Mouse (Mus musculus) thymus, postnatal 14 days (tissue): ENCODE measurements around the gene Nrg3.
"Not testable (repeated sequence)": the region's sequence is repeated elsewhere in the genome, so short reads cannot be mapped to it uniquely, and the experiment has no call there.

ENCODE experiments used
- DNase-seq: peaks from one replicate; pipeline ENCODE4 v3.0.0; 2021

Gene Nrg3

DNA sequence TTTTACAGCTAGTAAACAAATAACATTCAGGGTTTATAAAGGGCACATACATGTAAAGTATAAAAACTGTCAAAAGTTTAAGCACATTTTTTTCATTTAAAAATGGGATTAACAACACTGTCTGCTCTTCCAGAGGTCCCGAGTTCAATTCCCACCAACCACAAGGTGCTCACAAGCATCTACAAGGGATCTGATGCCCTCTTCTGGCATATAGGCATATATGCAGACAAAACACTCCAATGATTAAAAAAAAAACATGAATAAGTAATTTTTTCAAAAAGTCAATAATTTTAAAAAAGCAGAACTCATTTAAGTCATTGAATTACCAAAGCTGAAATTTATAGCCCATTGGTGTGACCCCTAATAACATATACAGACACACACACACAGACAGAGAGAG lies 878.6 kb downstream of the Nrg3 start:
- no peak for DNase-seq

DNA sequence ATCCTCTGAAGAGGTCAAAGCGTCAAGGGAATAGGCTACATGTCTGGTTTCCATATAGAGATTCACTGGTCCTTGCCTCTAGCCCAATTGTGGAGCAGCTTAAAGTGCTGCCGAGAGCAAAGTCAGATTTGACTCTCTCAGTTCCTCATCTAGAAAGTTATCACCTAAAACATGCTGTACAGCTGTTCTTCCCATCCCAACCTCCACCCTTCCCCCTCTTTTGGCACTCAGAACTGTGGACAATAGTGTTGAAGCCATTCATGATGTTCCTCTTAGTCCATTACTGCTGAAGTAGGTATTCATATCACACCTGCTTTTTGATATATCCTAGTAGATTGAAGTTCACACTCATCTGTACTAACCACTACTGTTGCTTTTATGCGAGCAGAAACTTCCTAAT lies 896.1 kb downstream of the Nrg3 start:
- no peak for DNase-seq

DNA sequence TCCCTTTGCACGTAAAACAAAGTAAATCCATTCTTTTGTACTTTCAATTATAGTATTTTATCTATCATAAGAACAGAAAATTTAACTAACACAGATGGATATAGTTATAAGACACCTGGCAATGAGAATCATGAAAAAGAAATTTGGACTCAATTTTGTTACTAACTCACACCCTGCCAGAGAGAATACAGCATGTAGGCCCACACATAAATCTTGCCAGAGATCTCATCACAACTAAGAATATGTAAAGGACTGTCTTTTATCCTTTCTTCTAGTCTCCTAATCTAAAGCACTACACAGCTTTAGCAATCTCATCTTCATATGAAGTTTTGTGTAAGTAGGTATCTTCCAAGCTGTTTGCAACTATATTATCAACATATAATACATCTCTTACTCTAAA lies 904.7 kb downstream of the Nrg3 start:
- no peak for DNase-seq

DNA sequence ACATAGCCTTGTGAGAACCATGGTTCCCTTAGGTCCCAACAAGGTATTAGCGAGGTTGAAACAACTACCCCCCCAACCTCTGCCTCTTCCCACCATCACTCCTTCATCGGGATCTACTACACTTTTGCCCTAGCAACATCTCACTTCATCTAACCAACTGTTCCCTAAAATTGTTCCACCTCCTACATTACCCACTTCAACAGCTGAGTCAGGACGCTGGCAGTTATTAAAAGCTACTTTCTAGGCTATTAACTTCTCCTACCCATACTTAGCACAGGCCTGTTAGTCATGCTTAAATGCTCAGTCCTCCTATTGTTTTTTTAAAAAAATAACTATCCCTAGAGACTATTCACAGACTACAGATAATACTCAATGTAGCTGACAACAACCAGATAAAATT lies 906.7 kb downstream of the Nrg3 start:
- no peak for DNase-seq

DNA sequence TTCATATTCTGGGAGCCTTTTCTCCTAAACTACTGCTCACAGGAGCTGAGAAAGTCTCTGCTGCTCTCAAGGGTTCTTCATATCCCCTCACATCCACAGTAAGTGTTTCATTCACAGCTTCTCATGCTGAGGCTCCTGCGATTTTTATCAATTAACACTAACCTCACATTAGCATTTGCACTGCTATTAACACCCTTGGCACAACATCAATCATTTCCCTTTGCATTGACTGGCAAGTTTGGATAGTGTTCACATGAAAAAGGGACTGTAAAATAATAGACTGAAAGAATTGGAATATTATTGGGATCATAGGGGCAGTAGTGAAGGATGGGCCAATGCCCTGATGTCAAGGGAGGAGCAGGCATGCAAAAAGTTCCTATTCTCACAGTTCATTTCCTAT lies 918.3 kb downstream of the Nrg3 start:
- DNase-seq, result no peak

DNA sequence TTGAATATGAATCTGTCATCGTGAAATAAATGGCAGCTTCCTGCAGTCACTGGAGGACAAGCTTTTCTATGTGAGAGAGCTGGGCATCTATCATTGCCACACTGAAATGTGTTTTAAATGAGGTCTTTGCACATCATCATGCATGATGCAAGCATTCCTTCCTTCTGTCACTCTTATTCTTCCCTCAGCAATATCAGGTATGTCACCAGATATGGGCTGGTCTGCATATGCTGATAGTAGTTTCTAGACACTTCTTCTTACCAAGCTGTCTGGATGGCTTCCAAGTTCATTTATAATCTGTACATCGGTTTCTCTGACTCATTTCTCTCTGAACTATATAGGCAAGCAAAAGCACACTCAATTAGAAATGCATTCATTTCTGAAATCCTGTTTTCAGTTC lies 925.6 kb downstream of the Nrg3 start:
- no peak for DNase-seq

DNA sequence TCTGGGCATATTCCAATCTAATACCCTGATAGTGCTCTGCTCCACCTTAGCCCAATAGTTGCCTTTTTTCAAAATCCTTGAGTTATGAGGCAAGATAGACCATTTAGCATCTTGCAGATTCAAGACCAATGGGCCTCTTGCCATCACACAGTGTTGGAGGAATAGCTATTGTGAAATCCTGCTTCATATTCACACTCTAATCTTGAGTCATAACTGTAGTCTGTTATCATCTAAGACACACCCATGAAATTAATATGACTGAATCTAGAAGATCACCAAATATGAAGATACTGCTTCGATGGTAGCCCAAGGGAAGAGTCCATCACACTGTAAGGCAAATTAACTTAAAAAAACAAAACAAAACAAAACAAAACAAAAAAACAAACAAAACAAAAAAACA lies 937.7 kb downstream of the Nrg3 start:
- no peak for DNase-seq

DNA sequence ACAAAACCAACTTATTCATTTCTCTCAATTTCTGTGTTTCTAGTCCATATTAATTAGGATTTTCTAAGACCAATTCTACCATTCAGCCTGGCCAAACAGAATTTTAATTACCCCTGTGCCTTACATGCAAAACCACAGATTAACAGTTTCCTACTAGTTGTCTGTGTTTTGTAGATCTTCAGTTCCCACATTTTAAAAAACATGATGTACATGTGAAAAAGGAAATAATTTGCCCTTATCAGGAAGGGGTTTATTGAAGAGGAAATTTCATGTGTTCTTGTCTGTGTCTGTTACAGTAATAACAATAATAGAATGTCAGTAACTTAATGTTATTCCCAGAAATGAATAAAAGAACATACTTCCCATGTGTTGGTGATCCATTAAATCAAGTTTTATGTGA lies 939.4 kb downstream of the Nrg3 start:
- DNase-seq, result no peak

DNA sequence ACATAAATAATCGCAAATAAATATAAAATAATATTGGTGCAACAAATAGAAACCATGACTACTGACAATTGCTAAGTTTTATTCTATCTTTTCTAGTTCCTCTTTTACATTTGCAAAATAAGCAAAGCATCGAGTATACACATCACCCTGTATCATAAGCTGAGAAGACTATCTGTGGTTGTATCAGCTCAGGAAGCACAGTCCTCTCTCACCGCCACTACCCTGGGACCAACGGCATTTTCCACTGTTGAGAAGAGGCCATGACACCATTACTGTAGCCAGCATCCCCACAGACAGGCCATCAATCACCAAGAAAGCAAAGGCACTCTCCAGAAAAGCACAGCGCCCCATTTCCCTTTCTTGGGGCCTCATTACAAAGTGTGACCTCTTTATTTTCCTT lies 956.7 kb downstream of the Nrg3 start:
- no peak for DNase-seq

DNA sequence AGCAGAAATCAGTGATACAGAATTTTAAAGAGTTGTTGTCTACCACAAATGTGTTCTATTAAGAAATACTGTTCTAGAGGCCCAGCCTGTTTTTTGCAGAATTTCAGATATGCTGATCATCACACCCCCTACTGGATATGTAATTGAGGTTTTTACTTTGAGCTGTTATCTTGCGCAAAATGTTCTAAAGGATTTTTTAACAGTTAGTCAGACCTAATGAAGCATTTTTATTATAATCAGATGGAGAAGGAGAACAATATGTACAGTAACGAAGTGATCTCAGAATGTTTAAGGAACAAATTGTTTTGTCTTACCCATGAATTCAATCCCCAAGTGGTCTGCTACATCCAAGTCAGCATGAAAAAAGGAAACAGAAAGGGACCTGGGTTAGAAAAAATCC lies 963.9 kb downstream of the Nrg3 start:
- DNase-seq, result no peak

DNA sequence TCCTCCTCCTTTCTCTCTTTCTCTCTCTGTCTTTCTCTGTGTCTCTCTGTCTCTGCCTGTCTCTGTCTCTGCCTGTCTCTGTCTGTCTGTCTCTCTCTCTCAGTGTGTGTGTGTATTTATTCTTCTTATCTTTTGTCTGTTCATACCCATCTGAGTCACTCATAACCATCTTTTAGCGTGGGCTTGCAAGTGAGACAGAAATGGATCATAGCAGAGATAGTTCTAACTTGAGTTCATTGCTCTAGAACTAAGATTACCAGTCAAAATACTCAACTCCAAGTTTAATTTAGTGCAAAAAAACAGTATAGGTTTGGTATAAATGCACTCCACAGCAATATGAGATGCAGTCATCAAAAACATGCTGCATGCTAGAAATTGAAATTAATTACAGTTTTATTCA lies 977.9 kb downstream of the Nrg3 start:
- no peak for DNase-seq

DNA sequence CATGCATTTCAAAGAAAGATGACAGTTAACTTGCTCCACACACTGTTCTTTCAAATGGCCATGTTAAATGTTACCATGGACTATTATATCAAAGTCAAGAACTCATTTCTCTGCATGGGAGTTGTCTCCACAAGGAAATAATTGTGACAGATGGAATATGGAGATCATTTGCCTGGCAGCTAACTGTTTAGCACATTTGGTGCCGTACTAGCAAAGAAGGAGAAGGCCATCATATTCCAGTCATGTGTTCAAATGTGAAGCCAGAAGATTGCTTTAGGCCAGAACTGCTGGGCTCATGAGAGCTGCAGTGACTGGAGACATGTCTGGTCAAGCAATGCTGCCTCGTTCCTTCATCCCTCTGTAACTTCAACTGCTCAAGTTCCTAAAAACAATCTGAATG lies 1025.8 kb downstream of the Nrg3 start:
- no peak for DNase-seq

DNA sequence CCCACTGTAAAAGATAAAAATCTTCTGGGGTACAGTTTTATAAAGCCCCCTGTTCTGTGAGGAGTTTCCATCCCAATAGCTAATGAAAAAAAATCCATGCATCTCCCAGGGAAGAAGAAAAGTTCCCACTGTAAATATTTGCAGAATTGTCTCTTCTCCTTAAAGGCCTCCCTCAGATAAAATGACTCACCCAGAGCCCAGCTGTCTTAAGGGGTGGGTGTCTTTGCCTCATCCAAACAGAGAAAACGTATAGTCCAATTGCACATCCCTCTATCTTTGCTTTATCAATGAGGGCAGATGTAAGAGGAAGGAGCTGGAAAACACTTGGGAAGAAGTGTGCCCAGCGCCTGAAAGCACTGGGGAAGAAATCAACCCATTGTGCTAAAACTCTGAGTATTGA lies 1028.1 kb downstream of the Nrg3 start:
- DNase-seq, result no peak

DNA sequence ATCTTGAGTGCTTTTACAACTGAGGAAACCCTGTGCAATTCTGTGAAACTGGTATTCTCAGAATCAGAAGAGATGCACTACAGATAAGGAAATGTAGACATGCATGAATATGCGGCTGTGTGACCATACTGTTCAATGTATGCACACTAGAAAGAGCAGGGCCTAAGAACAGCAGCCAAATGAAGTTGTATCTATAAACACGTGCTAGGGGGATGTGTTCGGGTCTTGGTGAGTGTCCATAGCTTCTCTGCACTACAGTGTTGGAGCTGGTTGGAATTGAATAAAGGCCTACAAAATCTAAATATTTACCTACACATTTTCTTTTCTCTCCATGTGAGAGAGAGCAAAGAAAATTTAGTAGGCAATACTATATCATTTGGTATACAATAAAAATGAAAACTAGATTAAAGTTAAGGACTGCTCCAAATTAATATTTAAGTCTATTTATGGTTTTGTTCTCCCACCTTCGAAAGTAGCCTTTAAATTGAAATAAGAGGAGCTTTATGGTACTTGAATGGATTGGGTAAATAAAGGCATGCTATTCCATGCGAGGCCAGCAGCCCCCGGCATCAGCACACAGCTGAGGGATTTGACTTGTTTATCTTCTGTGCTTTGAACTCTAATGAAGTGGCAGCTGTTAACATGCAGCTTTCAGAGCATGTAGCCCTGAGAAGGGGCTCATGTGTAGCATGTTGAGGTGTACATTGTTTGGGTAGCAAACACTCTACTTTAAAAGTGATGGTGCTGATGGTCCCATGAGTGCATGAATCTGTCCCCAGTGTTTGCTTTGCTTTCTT lies 1038.9 kb downstream of the Nrg3 start:
- no peak for DNase-seq

DNA sequence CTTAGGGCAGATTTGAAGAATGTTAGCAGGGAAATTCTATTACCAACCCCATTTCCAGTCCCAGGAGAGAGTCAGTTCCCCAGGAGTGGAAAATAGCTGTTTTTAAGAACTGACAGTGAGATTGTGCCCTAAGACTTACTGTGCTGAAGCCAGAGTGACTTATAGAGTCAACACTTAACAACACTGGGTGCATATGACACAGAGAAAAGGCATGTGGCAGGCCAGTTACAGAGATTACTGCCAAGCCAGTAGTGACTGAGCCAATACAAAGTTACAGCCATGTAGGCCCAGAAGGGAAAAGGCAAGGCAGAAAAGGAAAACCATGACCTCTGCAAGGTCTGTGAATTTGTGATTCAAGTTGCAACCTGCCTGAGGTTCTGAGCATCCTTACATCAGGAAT lies 1098.2 kb downstream of the Nrg3 start:
- DNase-seq, result no peak

DNA sequence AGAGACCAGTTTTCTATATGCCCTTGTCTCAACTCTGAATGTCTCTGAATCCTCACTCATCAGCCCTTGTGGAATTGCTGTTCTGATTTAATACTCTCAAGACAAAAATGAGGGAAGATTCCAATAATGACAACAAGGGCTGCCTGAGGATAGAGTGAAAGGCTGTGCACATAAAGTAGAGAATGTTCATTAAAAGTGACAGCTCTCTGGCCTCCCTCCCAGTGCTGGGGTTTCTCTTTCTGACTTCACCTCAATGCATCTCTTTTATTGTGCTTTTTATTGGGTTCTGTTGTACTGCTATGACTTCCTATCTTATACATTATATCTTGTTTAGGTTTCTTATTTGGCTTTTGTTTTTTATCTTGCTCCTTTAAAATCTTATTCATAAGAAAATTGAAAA lies 1131.9 kb downstream of the Nrg3 start:
- DNase-seq, result no peak

DNA sequence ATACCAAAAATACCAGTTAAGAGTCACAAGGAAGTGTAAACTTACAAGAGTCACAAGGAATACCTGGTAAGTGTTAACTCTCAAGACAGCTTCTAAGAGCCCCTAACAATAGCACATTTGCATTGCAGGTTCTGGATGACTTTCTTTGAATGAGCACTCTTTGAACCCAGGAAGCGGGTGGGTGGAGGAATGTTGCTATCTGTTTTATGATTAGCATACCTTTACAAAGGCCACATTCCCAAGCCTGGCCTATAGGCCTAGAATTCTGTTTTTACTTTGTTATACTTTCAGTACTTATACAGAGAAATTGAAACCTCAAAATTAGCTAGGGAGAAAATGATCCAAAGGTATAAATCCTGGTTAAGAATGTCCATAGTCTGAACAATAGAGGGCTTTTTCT lies 1150.0 kb downstream of the Nrg3 start:
- DNase-seq, result not testable (repeated sequence)

DNA sequence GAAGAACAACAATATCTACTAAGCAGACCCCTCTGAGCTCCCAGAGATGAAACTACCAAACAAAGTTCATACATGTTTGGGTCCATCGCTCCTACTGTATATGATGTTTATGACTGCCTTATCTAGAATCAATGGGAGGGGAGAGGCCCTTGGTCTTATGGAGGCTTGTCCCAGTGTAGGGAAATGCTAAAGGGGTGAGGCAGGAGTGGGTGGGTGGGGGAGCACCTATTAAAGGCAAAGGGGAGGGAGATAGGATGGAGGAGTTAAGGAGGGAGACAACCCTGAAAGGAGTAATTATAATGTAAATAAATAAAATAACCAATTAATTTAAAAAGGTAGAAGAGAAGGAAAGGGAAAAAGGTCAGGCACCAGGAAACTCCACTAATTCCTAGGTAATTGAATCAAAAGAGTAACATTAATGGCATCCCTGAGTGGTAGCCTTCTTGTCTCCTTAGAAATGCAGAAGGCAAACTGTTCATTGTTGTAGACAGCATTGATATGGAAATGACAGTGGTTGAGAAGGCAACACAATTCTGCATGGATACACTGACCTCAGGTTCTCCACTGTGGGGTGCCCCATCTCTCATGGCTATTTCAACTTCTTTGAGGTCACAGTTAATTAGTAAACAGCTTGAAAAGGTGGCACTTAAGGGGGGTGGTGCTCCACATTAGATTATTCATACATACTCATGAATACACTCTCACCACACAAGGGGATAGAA lies 1152.1 kb downstream of the Nrg3 start:
- no peak for DNase-seq
